8 mouse cellular contexts compared by ENCODE assay signal in genomic region chr1:181234326-181235035, GRCm38 (mm10). TPM values are rescaled to one million over a fixed set of nuclear protein-coding genes. Genes with fewer than 3 reads are reported as not detected.
A peak's percentile ranks its signal among the peaks of the same experiment; 100 is the strongest.
DNase-seq lines count a peak whose midpoint lies in the region; ATAC-seq and TF ChIP-seq lines count a peak whose summit lies in the region.

No protein-coding gene starts in this region.

- H3K36me3 ChIP-seq in hindbrain, embryonic 10.5 days: no peaks in the 10 kb centered on the region
- H3K36me3 ChIP-seq in hindbrain, embryonic 13.5 days: no peaks in the 10 kb centered on the region
- H3K36me3 ChIP-seq in ES-Bruce4 (ENCODE audit: control insufficient read depth, insufficient read depth, low read length, poor library complexity, severe bottlenecking): no peaks in the 10 kb centered on the region
- no peaks in the 10 kb centered on the region for H3K36me3 ChIP-seq in kidney, embryonic 14.5 days (ENCODE audit: control insufficient read depth, insufficient read depth, low read length)
- H3K36me3 ChIP-seq in hindbrain, embryonic 12.5 days: no peaks in the 10 kb centered on the region

- 0 out of 2 replicates have a peak, but pooled peaks have one; percentile 32 for TF ChIP-seq EP300 in ES-Bruce4 (IDR thresholded peaks at IDR 0.05; ENCODE audit: insufficient read depth, low read depth, low read length)

- H3K27me3 ChIP-seq in hindbrain, embryonic 10.5 days (ENCODE audit: insufficient read depth, poor library complexity, severe bottlenecking): no peaks in the 10 kb centered on the region
- no peaks in the 10 kb centered on the region for H3K27me3 ChIP-seq in hindbrain, embryonic 13.5 days
- H3K27me3 ChIP-seq in ES-Bruce4 (ENCODE audit: control insufficient read depth, insufficient read depth, low read length, poor library complexity, severe bottlenecking): no peaks in the 10 kb centered on the region
- H3K27me3 ChIP-seq in kidney, embryonic 14.5 days (ENCODE audit: control insufficient read depth, insufficient read depth, low read length): no peaks in the 10 kb centered on the region
- no peaks in the 10 kb centered on the region for H3K27me3 ChIP-seq in hindbrain, embryonic 12.5 days

- H3K4me2 ChIP-seq in hindbrain, embryonic 13.5 days: no peak overlapping the region
- H3K4me2 ChIP-seq in kidney, embryonic 14.5 days (replicated peaks; ENCODE audit: low read depth, low read length): no peak overlapping the region; the same call in 1 of the 2 replicates
- no peak overlapping the region for H3K4me2 ChIP-seq in hindbrain, embryonic 12.5 days (replicated peaks)

- H3K4me3 ChIP-seq in hindbrain, embryonic 10.5 days: no peak overlapping the region
- H3K4me3 ChIP-seq in hindbrain, embryonic 13.5 days: no peak overlapping the region
- H3K4me3 ChIP-seq in ES-Bruce4 (ENCODE audit: low read depth, low read length): peak overlapping the region; percentile 7
- peak overlapping the region; percentile 56 for H3K4me3 ChIP-seq in gastrocnemius, adult 2 months
- H3K4me3 ChIP-seq in kidney, embryonic 14.5 days (ENCODE audit: low read length): no peak overlapping the region; the same call in 1 of the 2 replicates
- no peak overlapping the region for H3K4me3 ChIP-seq in hindbrain, embryonic 12.5 days

- H3K9ac ChIP-seq in hindbrain, embryonic 13.5 days: no peak overlapping the region
- no peak overlapping the region for H3K9ac ChIP-seq in ES-Bruce4 (ENCODE audit: low read depth, poor library complexity, severe bottlenecking)
- H3K9ac ChIP-seq in kidney, embryonic 14.5 days (ENCODE audit: low read depth, low read length): no peak overlapping the region
- H3K9ac ChIP-seq in hindbrain, embryonic 12.5 days: no peak overlapping the region

- TF ChIP-seq POLR2A in ES-Bruce4 (IDR thresholded peaks at IDR 0.05; ENCODE audit: insufficient read depth, low read length): no peak

- peaks cover 26% of the 10 kb centered on the region for H3K4me1 ChIP-seq in hindbrain, embryonic 10.5 days (replicated peaks)
- peaks cover 8% of the 10 kb centered on the region; the same call in 1 of the 2 replicates for H3K4me1 ChIP-seq in hindbrain, embryonic 13.5 days (replicated peaks)
- peaks cover 4% of the 10 kb centered on the region for H3K4me1 ChIP-seq in ES-Bruce4 (ENCODE audit: control insufficient read depth, insufficient read depth, low read length)
- peaks cover 9% of the 10 kb centered on the region for H3K4me1 ChIP-seq in kidney, embryonic 14.5 days (ENCODE audit: control insufficient read depth, insufficient read depth, low read length)
- peaks cover 7% of the 10 kb centered on the region for H3K4me1 ChIP-seq in hindbrain, embryonic 12.5 days

- no peaks in the 10 kb centered on the region for H3K9me3 ChIP-seq in hindbrain, embryonic 10.5 days
- no peaks in the 10 kb centered on the region for H3K9me3 ChIP-seq in hindbrain, embryonic 13.5 days
- H3K9me3 ChIP-seq in ES-Bruce4 (replicated peaks; ENCODE audit: control insufficient read depth, insufficient read depth, low read length, poor library complexity, severe bottlenecking): peaks cover 4% of the 10 kb centered on the region; the same call in 1 of the 2 replicates
- H3K9me3 ChIP-seq in kidney, embryonic 14.5 days (ENCODE audit: control insufficient read depth, low read length): no peaks in the 10 kb centered on the region
- no peaks in the 10 kb centered on the region for H3K9me3 ChIP-seq in hindbrain, embryonic 12.5 days (replicated peaks)

- TF ChIP-seq CTCF in ES-Bruce4 (IDR thresholded peaks at IDR 0.05; ENCODE audit: low read depth, low read length): no peak
- no peak for TF ChIP-seq CTCF in gastrocnemius, adult 2 months (IDR thresholded peaks at IDR 0.05)

- no peak for DNase-seq in hindbrain, embryonic 10.5 days (ENCODE audit: low spot score)
- peak; percentile 65 for DNase-seq in gastrocnemius, adult 2 months
- DNase-seq in lung, postnatal 10 days: peak; percentile 54
- DNase-seq in thymus, postnatal 10 days (ENCODE audit: low spot score in 2 of 2): peak; percentile 41 to 50

- ATAC-seq in hindbrain, embryonic 13.5 days (ENCODE audit: low FRiP score): no peak
- peak; percentile 40; the same call in 1 of the 2 replicates for ATAC-seq in kidney, embryonic 14.5 days (ENCODE audit: low FRiP score, low TSS enrichment)
- ATAC-seq in hindbrain, embryonic 12.5 days (ENCODE audit: low FRiP score): no peak

- 63% methylated on average over 8 of the region's 8 CpGs for WGBS in hindbrain, embryonic 10.5 days
- WGBS in hindbrain, embryonic 13.5 days: 61% methylated on average over 8 of the region's 8 CpGs
- 38% methylated on average over 8 of the region's 8 CpGs for WGBS in kidney, embryonic 14.5 days
- WGBS in hindbrain, embryonic 12.5 days: 59% methylated on average over 8 of the region's 8 CpGs

- intact Hi-C loops in gastrocnemius, adult 2 months (cut with DNase I): loop anchor here (5.0 kb wide), 1 partner anchor 82 kb away; no protein-coding TSS in a partner anchor

- H3K27ac ChIP-seq in hindbrain, embryonic 10.5 days: peak overlapping the region; percentile 9; the same call in 1 of the 2 replicates
- H3K27ac ChIP-seq in hindbrain, embryonic 13.5 days: no peak overlapping the region
- no peak overlapping the region for H3K27ac ChIP-seq in ES-Bruce4 (ENCODE audit: insufficient read depth, low read length)
- peak overlapping the region; percentile 71 for H3K27ac ChIP-seq in gastrocnemius, adult 2 months
- peak overlapping the region; percentile 15; the same call in 1 of the 2 replicates for H3K27ac ChIP-seq in kidney, embryonic 14.5 days (ENCODE audit: low read depth, low read length)
- H3K27ac ChIP-seq in hindbrain, embryonic 12.5 days: no peak overlapping the region

RNA-seq across cellular contexts. Expression of gene Wdr26, which starts 22.7 kb away (rescaled TPM):
- polyA plus RNA-seq in hindbrain, embryonic 10.5 days (2016; fragmentation: Nextera tagmentation; extraction: Ambion mirVana): 25.6 and 30.3 TPM in 2 replicates
- 45.9 and 46.0 TPM in 2 replicates for polyA plus RNA-seq in hindbrain, embryonic 13.5 days (2015; fragmentation: Nextera tagmentation; extraction: Ambion mirVana)
- polyA plus RNA-seq in ES-Bruce4 (2011; ENCODE audit: insufficient read depth, insufficient read length, low read depth, missing spikeins): 163 and 167 TPM in 2 replicates
- 100 to 1,000 TPM in 1 of 2 experiments, 10 to 100 TPM in 1; 99.7 to 104 TPM for total RNA-seq in gastrocnemius, adult 2 months (2021)
- 54.5 and 55.9 TPM in 2 replicates for polyA plus RNA-seq in kidney, embryonic 14.5 days (2014; fragmentation: Nextera tagmentation; extraction: Ambion mirVana)
- 46.5 and 47.0 TPM in 2 replicates for polyA plus RNA-seq in hindbrain, embryonic 12.5 days (2016; fragmentation: Nextera tagmentation; extraction: Ambion mirVana)

Comparison
In these comparisons a context has a peak if more than half of its experiments do, and no peak if none do; other contexts are left out.
1. H3K27ac ChIP-seq: peak in hindbrain, embryonic 10.5 days (single experiment), gastrocnemius, adult 2 months (single experiment) and kidney, embryonic 14.5 days (single experiment); none in hindbrain, embryonic 13.5 days (single experiment), ES-Bruce4 (single experiment) and hindbrain, embryonic 12.5 days (single experiment).
2. H3K4me3 ChIP-seq: peak in ES-Bruce4 (single experiment) and gastrocnemius, adult 2 months (single experiment); none in hindbrain, embryonic 10.5 days (single experiment), hindbrain, embryonic 13.5 days (single experiment), kidney, embryonic 14.5 days (single experiment) and hindbrain, embryonic 12.5 days (single experiment).